Mouse (Mus musculus) liver, adult 2 months (tissue): ENCODE data around the gene Plekha4.

Experiments
- CTCF ChIP-seq: fragments of 200-500 bp; IDR thresholded peaks from 2 replicates; pipeline ENCODE4 v1.5.1; 2011; ENCODE audit warnings: low read depth, low read length, control low read depth
- POLR2A ChIP-seq: fragments of 200-500 bp; IDR thresholded peaks from 2 replicates; pipeline ENCODE4 v1.6.1; 2011; ENCODE audit warnings: low read length, control low read depth; ENCODE audit not compliant: insufficient read depth; ENCODE audit errors: extremely low read depth

DNA sequence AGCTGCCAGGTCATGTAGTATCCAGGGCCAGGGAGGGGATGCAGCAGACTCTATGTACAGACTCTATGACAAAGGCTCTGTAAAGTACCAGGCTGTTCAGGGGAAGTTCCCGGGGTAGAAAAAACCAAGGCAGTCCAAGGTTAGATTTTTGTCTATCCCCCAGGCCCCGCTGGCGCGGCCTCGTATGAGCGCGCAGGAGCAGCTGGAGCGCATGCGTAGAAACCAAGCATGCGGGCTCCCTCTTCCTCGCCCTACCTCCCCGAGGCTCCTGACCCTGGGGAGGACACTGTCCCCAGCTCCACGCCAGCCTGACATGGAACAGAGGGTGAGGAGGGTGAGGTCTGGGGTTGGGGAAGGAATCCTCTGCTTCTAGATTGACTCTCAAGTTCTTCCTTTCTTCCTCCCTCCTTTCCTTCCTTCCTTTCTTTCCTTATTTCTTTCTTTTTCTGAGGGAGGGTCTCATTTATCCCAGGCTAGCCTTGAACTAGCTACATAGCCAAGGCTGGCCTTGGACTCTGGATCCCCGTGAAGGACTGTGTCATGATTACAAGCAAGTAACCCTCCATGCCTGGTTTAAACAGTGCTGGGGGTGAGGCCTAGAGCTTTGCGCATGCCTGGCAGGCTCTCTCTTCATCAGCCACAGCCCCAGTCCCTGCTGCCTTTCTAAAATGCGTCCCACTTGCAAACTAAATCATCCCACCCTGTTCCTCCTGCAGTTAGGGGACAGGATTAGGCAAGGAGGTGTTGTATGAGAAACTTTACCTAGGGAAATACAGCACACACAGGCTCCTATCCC is 23.7 kb downstream of the Plekha4 start:
- no peak for TF ChIP-seq CTCF
- no peak for TF ChIP-seq POLR2A
